Mouse (Mus musculus): ENCODE measurements around the gene Mrpl1. TPM values are rescaled to one million over a fixed set of nuclear protein-coding genes. Genes with fewer than 3 reads are reported as not detected.

Mrpl1 gene
- polyA plus RNA-seq, 1 experiment = 12.8 TPM

DNA sequence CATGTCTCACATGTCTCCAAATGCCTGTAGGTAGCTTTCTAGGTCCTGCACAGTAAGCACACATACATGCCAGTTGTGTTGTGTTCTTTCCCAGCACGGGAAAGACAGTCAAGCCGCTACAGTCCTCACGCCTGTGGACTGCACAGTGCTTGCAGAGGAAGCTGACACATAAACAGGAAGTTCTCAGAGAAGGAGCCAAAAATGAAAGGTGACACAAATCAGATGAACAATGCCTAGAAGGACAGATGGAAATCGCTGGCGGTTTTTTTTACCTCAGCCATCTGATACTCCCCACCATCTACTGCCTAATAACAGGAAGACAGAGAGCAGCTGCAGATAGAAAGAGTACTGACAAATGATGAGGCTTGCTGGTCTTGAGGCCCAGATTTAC, 45.3 kb upstream of the Mrpl1 start, which contains the start of gene Cnot6l:
Cnot6l (minus strand) TSS at position 151 of the 391 bp plus-strand sequence.
- DNase-seq = peak; percentile 32 to 47
- WGBS = 10% methylated on average over 5 of the region's 5 CpGs
- Histone ChIP-seq H3K4me1 (ENCODE audit: control insufficient read depth, insufficient read depth, low read length) (no peaks in the 10 kb centered on the region; the same call in 1 of the 2 replicates), H3K27me3 (ENCODE audit: control insufficient read depth, insufficient read depth, low read length) (no peaks in the 10 kb centered on the region), H3K4me3 (replicated peaks; ENCODE audit: insufficient read depth, low read depth, low read length) (peak within 1 kb of the TSS; percentile 99), H3K27ac (ENCODE audit: insufficient read depth, low read length) (peak within 1 kb of the TSS; percentile 94; the same call in 1 of the 2 replicates)
- no peak for TF ChIP-seq POLR2A (IDR thresholded peaks at IDR 0.05; ENCODE audit: borderline replicate concordance, insufficient read depth, low read length)
- TF ChIP-seq CTCF (IDR thresholded peaks at IDR 0.05; ENCODE audit: borderline replicate concordance, insufficient read depth, low read depth, low read length) = no peak

DNA sequence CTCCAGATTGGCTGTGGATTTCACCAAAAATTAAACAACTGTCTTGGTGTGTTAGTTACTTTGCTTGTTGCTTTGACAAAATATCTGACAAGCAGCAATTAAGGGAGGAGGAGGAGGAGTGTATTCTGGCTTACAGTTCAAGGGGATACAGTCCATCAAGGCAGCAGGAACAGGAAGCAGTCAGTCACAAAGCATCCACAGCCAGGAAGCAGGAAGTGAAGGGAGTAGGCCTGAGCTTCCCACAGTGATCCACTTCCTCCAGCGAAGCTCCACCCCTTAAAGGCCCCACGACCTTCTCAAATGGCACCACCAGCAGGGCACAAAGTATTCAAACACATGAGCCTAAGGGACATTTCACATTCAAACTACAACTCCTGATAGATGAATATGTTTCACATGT, 42.5 kb upstream of the Mrpl1 start:
- Histone ChIP-seq H3K27me3 (ENCODE audit: control insufficient read depth, insufficient read depth, low read length) (no peaks in the 10 kb centered on the region), H3K4me3 (replicated peaks; ENCODE audit: insufficient read depth, low read depth, low read length) (no peak overlapping the region), H3K4me1 (ENCODE audit: control insufficient read depth, insufficient read depth, low read length) (no peaks in the 10 kb centered on the region), H3K27ac (ENCODE audit: insufficient read depth, low read length) (no peak overlapping the region)
- TF ChIP-seq POLR2A (IDR thresholded peaks at IDR 0.05; ENCODE audit: borderline replicate concordance, insufficient read depth, low read length) (no peak), CTCF (IDR thresholded peaks at IDR 0.05; ENCODE audit: borderline replicate concordance, insufficient read depth, low read depth, low read length) (no peak)
- WGBS = 92% methylated on average over 2 of the region's 2 CpGs
- no peak for DNase-seq

DNA sequence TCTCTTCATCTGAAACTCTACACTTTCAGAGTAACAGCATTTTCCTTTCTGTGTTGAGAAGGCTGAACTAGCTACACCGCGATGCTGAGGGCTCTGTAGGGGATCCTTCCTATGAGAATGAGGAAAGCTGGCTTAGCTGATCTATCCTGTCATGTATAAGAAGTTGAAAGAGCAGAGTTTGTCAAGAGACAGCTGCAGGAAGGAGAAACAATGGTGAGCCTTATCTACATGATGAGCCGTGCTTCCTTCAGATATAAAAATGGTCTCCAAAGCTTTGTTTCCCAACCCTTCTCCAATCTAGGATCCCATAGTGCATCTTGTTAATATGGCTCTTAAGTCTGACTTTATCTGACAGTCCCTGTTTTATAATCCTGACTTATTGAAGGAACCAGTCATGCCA, 38.9 kb upstream of the Mrpl1 start:
- WGBS = 77% methylated on average over 3 of the region's 3 CpGs
- TF ChIP-seq POLR2A (IDR thresholded peaks at IDR 0.05; ENCODE audit: borderline replicate concordance, insufficient read depth, low read length) (no peak), CTCF (IDR thresholded peaks at IDR 0.05; ENCODE audit: borderline replicate concordance, insufficient read depth, low read depth, low read length) (no peak)
- Histone ChIP-seq H3K4me1 (ENCODE audit: control insufficient read depth, insufficient read depth, low read length) (no peaks in the 10 kb centered on the region), H3K27me3 (ENCODE audit: control insufficient read depth, insufficient read depth, low read length) (no peaks in the 10 kb centered on the region), H3K4me3 (replicated peaks; ENCODE audit: insufficient read depth, low read depth, low read length) (no peak overlapping the region), H3K27ac (ENCODE audit: insufficient read depth, low read length) (no peak overlapping the region)
- no peak for DNase-seq

DNA sequence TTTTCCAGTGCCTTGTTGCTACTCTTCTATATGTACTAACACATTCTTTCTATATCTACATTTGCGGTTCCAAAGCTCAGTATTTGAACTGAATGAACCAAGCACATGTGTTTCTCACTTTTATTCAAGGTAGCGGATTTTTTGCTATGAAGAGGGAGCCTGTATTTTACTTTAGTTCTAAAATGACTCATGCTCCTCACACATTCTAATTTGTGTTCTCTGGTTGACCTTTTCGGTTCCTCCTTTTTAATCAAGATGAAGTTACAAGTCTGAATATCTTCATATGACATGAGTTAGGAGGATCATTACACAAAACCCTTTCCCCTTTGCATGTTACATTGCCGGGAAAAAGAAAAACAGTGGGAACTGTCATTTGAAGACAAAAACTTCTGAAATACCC, 37.5 kb upstream of the Mrpl1 start:
- Histone ChIP-seq H3K4me1 (ENCODE audit: control insufficient read depth, insufficient read depth, low read length) (no peaks in the 10 kb centered on the region), H3K4me3 (replicated peaks; ENCODE audit: insufficient read depth, low read depth, low read length) (no peak overlapping the region), H3K27me3 (ENCODE audit: control insufficient read depth, insufficient read depth, low read length) (no peaks in the 10 kb centered on the region), H3K27ac (ENCODE audit: insufficient read depth, low read length) (no peak overlapping the region)
- 89% methylated on average over 4 of the region's 4 CpGs for WGBS
- TF ChIP-seq CTCF (IDR thresholded peaks at IDR 0.05; ENCODE audit: borderline replicate concordance, insufficient read depth, low read depth, low read length) (no peak), POLR2A (IDR thresholded peaks at IDR 0.05; ENCODE audit: borderline replicate concordance, insufficient read depth, low read length) (no peak)
- DNase-seq = no peak

DNA sequence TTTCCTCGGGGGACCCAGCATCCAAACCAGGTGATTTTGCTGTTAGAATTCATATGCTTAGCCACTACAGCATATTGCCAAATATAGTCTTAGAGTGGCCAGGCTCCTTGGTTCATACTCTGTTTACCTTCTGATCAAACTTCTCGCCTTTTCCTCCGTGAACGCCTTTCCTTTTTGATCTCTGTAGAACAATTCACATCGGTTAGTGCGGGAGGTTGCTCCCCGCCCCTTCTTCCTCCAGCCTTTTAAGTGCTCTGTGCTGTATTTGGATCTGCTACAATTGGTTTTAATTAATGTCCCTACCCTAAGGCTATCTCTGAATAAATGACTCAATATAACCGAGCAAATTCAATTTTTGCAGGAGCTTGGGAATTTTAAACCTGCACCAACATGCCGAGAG, 33.2 kb upstream of the Mrpl1 start:
- H3K27ac ChIP-seq (ENCODE audit: insufficient read depth, low read length) = no peak overlapping the region
- 67% methylated on average over 9 of the region's 9 CpGs for WGBS
- no peaks in the 10 kb centered on the region for H3K4me1 ChIP-seq (ENCODE audit: control insufficient read depth, insufficient read depth, low read length)

DNA sequence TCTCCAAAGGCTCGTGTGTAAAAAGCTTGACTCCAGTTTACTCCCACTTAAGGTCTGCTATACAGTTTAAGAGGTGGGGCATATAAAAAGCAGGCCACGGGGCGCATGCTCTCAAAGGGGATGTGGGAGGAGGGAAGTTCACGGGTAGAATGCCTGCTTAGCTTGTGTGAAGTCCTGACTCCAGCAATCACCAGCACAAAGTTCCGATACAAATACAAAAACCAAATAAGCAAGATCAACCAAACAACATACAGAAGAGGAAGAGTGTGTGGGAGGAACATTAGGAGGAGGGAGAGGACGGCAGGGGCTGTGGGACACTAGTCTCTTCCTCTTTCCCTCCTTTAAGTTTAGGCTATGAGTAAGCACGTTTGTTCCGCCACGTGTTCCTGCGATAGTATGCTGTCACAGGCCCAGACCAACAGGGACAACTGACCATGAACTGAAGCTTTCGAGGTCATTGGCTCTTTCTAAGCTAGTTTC, 32.4 kb upstream of the Mrpl1 start:
- H3K27me3 ChIP-seq (ENCODE audit: control insufficient read depth, insufficient read depth, low read length) = no peaks in the 10 kb centered on the region
- no peak overlapping the region for H3K27ac ChIP-seq (ENCODE audit: insufficient read depth, low read length)
- H3K4me1 ChIP-seq (ENCODE audit: control insufficient read depth, insufficient read depth, low read length) = no peaks in the 10 kb centered on the region
- 79% methylated on average over 11 of the region's 11 CpGs for WGBS
- no peak overlapping the region for H3K4me3 ChIP-seq (replicated peaks; ENCODE audit: insufficient read depth, low read depth, low read length)
- DNase-seq = no peak
- TF ChIP-seq POLR2A (IDR thresholded peaks at IDR 0.05; ENCODE audit: borderline replicate concordance, insufficient read depth, low read length) (no peak), CTCF (IDR thresholded peaks at IDR 0.05; ENCODE audit: borderline replicate concordance, insufficient read depth, low read depth, low read length) (no peak)

More for the DNA sequence above, 33.2 kb upstream of the Mrpl1 start:
- no peak overlapping the region for H3K4me3 ChIP-seq (replicated peaks; ENCODE audit: insufficient read depth, low read depth, low read length)
- TF ChIP-seq CTCF (IDR thresholded peaks at IDR 0.05; ENCODE audit: borderline replicate concordance, insufficient read depth, low read depth, low read length) (no peak), POLR2A (IDR thresholded peaks at IDR 0.05; ENCODE audit: borderline replicate concordance, insufficient read depth, low read length) (no peak)
- H3K27me3 ChIP-seq (ENCODE audit: control insufficient read depth, insufficient read depth, low read length) = no peaks in the 10 kb centered on the region
- DNase-seq = no peak

DNA sequence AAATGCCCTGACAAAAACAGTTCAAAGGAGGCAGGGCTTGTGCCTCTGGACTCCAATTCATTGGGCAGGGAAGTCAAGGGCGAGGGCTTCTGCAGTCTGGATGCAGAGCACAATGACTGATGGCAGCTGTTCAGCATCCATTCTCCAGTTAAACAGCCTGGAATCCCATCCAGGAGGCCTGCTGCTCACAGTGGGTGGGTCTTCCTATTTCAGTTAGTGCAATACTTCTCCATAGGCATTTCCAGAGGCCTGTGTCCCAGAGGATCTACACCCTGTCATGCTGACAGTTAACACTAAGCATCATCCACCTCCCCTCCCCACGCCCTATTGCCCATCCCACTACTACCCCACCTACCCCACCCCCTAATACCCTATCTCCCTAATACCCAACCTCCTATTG, 26.1 kb upstream of the Mrpl1 start:
- Histone ChIP-seq H3K27ac (ENCODE audit: insufficient read depth, low read length) (no peak overlapping the region), H3K4me3 (replicated peaks; ENCODE audit: insufficient read depth, low read depth, low read length) (no peak overlapping the region), H3K27me3 (ENCODE audit: control insufficient read depth, insufficient read depth, low read length) (no peaks in the 10 kb centered on the region), H3K4me1 (ENCODE audit: control insufficient read depth, insufficient read depth, low read length) (no peaks in the 10 kb centered on the region)
- 49% methylated on average over 2 of the region's 2 CpGs for WGBS
- no peak for DNase-seq
- no peak for TF ChIP-seq CTCF (IDR thresholded peaks at IDR 0.05; ENCODE audit: borderline replicate concordance, insufficient read depth, low read depth, low read length)
- no peak for TF ChIP-seq POLR2A (IDR thresholded peaks at IDR 0.05; ENCODE audit: borderline replicate concordance, insufficient read depth, low read length)

DNA sequence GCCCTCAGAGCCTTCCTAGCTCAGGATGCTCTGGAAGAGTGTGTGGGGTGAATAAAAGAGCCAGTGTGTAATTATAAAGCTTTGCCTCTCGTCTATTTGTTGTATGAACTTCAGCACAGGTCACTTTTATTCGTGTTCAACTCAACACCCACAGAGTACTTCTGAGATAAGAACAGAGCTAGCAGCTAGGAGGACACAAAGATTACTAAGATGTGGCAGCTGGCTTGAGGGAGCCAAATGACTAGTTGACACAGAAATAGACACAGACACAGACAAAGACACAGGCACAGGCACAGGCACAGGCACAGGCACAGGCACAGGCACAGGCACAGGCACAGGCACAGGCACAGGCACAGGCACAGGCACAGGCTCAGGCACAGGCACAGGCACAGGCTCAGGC, 25.3 kb upstream of the Mrpl1 start:
- no peak overlapping the region for H3K27ac ChIP-seq (ENCODE audit: insufficient read depth, low read length)
- no peaks in the 10 kb centered on the region for H3K27me3 ChIP-seq (ENCODE audit: control insufficient read depth, insufficient read depth, low read length)
- DNase-seq = no peak
- 63% methylated on average over 2 of the region's 2 CpGs for WGBS
- no peaks in the 10 kb centered on the region for H3K4me1 ChIP-seq (ENCODE audit: control insufficient read depth, insufficient read depth, low read length)
- no peak for TF ChIP-seq POLR2A (IDR thresholded peaks at IDR 0.05; ENCODE audit: borderline replicate concordance, insufficient read depth, low read length)
- TF ChIP-seq CTCF (IDR thresholded peaks at IDR 0.05; ENCODE audit: borderline replicate concordance, insufficient read depth, low read depth, low read length) = no peak
- H3K4me3 ChIP-seq (replicated peaks; ENCODE audit: insufficient read depth, low read depth, low read length) = no peak overlapping the region
